Mouse (Mus musculus): ENCODE measurements at regions not wholly inside any gene's neighbourhood (a gene's known extent, or its start where the extent isn't known, plus 50 kb on each side); places are given as distances from the start of the nearest gene placed in this dataset.
A peak's percentile ranks its signal among the peaks of the same experiment; 100 is the strongest.

GRCm38 (mm10) chr10:97189696-97190095 is 289.7 kb upstream of the Dcn start:
- DNase-seq, result no peak
- no peaks in the 10 kb centered on the region for H3K27me3 ChIP-seq (ENCODE audit: control insufficient read depth, insufficient read depth, low read length)
- H3K27ac ChIP-seq (ENCODE audit: insufficient read depth, low read length), result no peak overlapping the region
- H3K4me1 ChIP-seq (ENCODE audit: control insufficient read depth, insufficient read depth, low read length), result no peaks in the 10 kb centered on the region
- no peak overlapping the region for H3K4me3 ChIP-seq (replicated peaks; ENCODE audit: insufficient read depth, low read depth, low read length)
- TF ChIP-seq POLR2A (IDR thresholded peaks at IDR 0.05; ENCODE audit: borderline replicate concordance, insufficient read depth, low read length) (no peak), CTCF (IDR thresholded peaks at IDR 0.05; ENCODE audit: borderline replicate concordance, insufficient read depth, low read depth, low read length) (no peak)

GRCm38 (mm10) chr10:97211238-97211695 is 268.1 kb upstream of the Dcn start:
- no peak for DNase-seq
- TF ChIP-seq CTCF (IDR thresholded peaks at IDR 0.05; ENCODE audit: borderline replicate concordance, insufficient read depth, low read depth, low read length) (no peak), POLR2A (IDR thresholded peaks at IDR 0.05; ENCODE audit: borderline replicate concordance, insufficient read depth, low read length) (no peak)
- Histone ChIP-seq H3K4me3 (replicated peaks; ENCODE audit: insufficient read depth, low read depth, low read length) (no peak overlapping the region), H3K4me1 (ENCODE audit: control insufficient read depth, insufficient read depth, low read length) (no peaks in the 10 kb centered on the region), H3K27me3 (ENCODE audit: control insufficient read depth, insufficient read depth, low read length) (no peaks in the 10 kb centered on the region), H3K27ac (ENCODE audit: insufficient read depth, low read length) (no peak overlapping the region)
- WGBS, result 70% methylated on average over 4 of the region's 4 CpGs

- 82% methylated on average over 7 of the region's 7 CpGs for WGBS
- no peak for DNase-seq
- H3K4me3 ChIP-seq (replicated peaks; ENCODE audit: insufficient read depth, low read depth, low read length), result no peak overlapping the region
- H3K4me1 ChIP-seq (ENCODE audit: control insufficient read depth, insufficient read depth, low read length), result no peaks in the 10 kb centered on the region
- no peak overlapping the region for H3K27ac ChIP-seq (ENCODE audit: insufficient read depth, low read length)
- TF ChIP-seq CTCF (IDR thresholded peaks at IDR 0.05; ENCODE audit: borderline replicate concordance, insufficient read depth, low read depth, low read length) (no peak), POLR2A (IDR thresholded peaks at IDR 0.05; ENCODE audit: borderline replicate concordance, insufficient read depth, low read length) (no peak)
- no peaks in the 10 kb centered on the region for H3K27me3 ChIP-seq (ENCODE audit: control insufficient read depth, insufficient read depth, low read length)
Measured at GRCm38 (mm10) chr10:97211785-97212398, 267.5 kb upstream of the Dcn start.

- WGBS, result 4% methylated on average over 3 of the region's 3 CpGs
- peak; percentile 63 to 76 for DNase-seq
- no peaks in the 10 kb centered on the region for H3K4me1 ChIP-seq (ENCODE audit: control insufficient read depth, insufficient read depth, low read length)
- no peak overlapping the region for H3K4me3 ChIP-seq (replicated peaks; ENCODE audit: insufficient read depth, low read depth, low read length)
- H3K27ac ChIP-seq (ENCODE audit: insufficient read depth, low read length), result no peak overlapping the region
- TF ChIP-seq CTCF (IDR thresholded peaks at IDR 0.05; ENCODE audit: borderline replicate concordance, insufficient read depth, low read depth, low read length) (no peak), POLR2A (IDR thresholded peaks at IDR 0.05; ENCODE audit: borderline replicate concordance, insufficient read depth, low read length) (no peak)
- H3K27me3 ChIP-seq (ENCODE audit: control insufficient read depth, insufficient read depth, low read length), result no peaks in the 10 kb centered on the region
Measured at GRCm38 (mm10) chr10:97219474-97219873, 259.9 kb upstream of the Dcn start.

- TF ChIP-seq POLR2A (IDR thresholded peaks at IDR 0.05; ENCODE audit: borderline replicate concordance, insufficient read depth, low read length) (no peak), CTCF (IDR thresholded peaks at IDR 0.05; ENCODE audit: borderline replicate concordance, insufficient read depth, low read depth, low read length) (no peak)
- Histone ChIP-seq H3K4me1 (ENCODE audit: control insufficient read depth, insufficient read depth, low read length) (no peaks in the 10 kb centered on the region), H3K4me3 (replicated peaks; ENCODE audit: insufficient read depth, low read depth, low read length) (no peak overlapping the region), H3K27ac (ENCODE audit: insufficient read depth, low read length) (no peak overlapping the region), H3K27me3 (ENCODE audit: control insufficient read depth, insufficient read depth, low read length) (no peaks in the 10 kb centered on the region)
- DNase-seq, result no peak
- WGBS, result over 99% methylated on average over 3 of the region's 3 CpGs
Measured at GRCm38 (mm10) chr10:97220431-97220830, 259.0 kb upstream of the Dcn start.

GRCm38 (mm10) chr10:97235631-97236030 is 243.8 kb upstream of the Dcn start:
- TF ChIP-seq CTCF (IDR thresholded peaks at IDR 0.05; ENCODE audit: borderline replicate concordance, insufficient read depth, low read depth, low read length) (no peak), POLR2A (IDR thresholded peaks at IDR 0.05; ENCODE audit: borderline replicate concordance, insufficient read depth, low read length) (no peak)
- H3K27ac ChIP-seq (ENCODE audit: insufficient read depth, low read length), result no peak overlapping the region
- no peaks in the 10 kb centered on the region for H3K27me3 ChIP-seq (ENCODE audit: control insufficient read depth, insufficient read depth, low read length)
- no peak for DNase-seq
- H3K4me1 ChIP-seq (ENCODE audit: control insufficient read depth, insufficient read depth, low read length), result no peaks in the 10 kb centered on the region
- 94% methylated on average over 4 of the region's 4 CpGs for WGBS
- no peak overlapping the region for H3K4me3 ChIP-seq (replicated peaks; ENCODE audit: insufficient read depth, low read depth, low read length)

GRCm38 (mm10) chr10:97241476-97241875 is 237.9 kb upstream of the Dcn start:
- Histone ChIP-seq H3K27ac (ENCODE audit: insufficient read depth, low read length) (no peak overlapping the region), H3K27me3 (ENCODE audit: control insufficient read depth, insufficient read depth, low read length) (no peaks in the 10 kb centered on the region), H3K4me3 (replicated peaks; ENCODE audit: insufficient read depth, low read depth, low read length) (no peak overlapping the region), H3K4me1 (ENCODE audit: control insufficient read depth, insufficient read depth, low read length) (no peaks in the 10 kb centered on the region)
- TF ChIP-seq POLR2A (IDR thresholded peaks at IDR 0.05; ENCODE audit: borderline replicate concordance, insufficient read depth, low read length) (no peak), CTCF (IDR thresholded peaks at IDR 0.05; ENCODE audit: borderline replicate concordance, insufficient read depth, low read depth, low read length) (no peak)
- no peak for DNase-seq
- 73% methylated on average over 2 of the region's 2 CpGs for WGBS

- H3K27ac ChIP-seq (ENCODE audit: insufficient read depth, low read length), result no peak overlapping the region
- 85% methylated on average over 3 of the region's 3 CpGs for WGBS
- no peaks in the 10 kb centered on the region for H3K4me1 ChIP-seq (ENCODE audit: control insufficient read depth, insufficient read depth, low read length)
- TF ChIP-seq POLR2A (IDR thresholded peaks at IDR 0.05; ENCODE audit: borderline replicate concordance, insufficient read depth, low read length) (no peak), CTCF (IDR thresholded peaks at IDR 0.05; ENCODE audit: borderline replicate concordance, insufficient read depth, low read depth, low read length) (no peak)
- H3K27me3 ChIP-seq (ENCODE audit: control insufficient read depth, insufficient read depth, low read length), result no peaks in the 10 kb centered on the region
- no peak overlapping the region for H3K4me3 ChIP-seq (replicated peaks; ENCODE audit: insufficient read depth, low read depth, low read length)
- no peak for DNase-seq
Measured at GRCm38 (mm10) chr10:97245674-97246073, 233.7 kb upstream of the Dcn start.
